Mouse (Mus musculus) adrenal gland, postnatal 25 days (tissue): Measurements from ENCODE around the gene Xcr1. TPM values are rescaled to one million over a fixed set of nuclear protein-coding genes. Genes with fewer than 3 reads are reported as not detected.

ENCODE experiments used
- DNase-seq: peaks from one replicate; pipeline ENCODE4 v3.0.0; 2021; ENCODE audit warnings: mixed read lengths
- total RNA-seq: library from RNA; stranded (reverse); gene quantifications from 2 replicates; pipeline ENCODE4 v1.2.3, GENCODE M21; 2021

Gene Xcr1
- total RNA-seq, 1 experiment from 2014 or later = 0.18 TPM

DNA sequence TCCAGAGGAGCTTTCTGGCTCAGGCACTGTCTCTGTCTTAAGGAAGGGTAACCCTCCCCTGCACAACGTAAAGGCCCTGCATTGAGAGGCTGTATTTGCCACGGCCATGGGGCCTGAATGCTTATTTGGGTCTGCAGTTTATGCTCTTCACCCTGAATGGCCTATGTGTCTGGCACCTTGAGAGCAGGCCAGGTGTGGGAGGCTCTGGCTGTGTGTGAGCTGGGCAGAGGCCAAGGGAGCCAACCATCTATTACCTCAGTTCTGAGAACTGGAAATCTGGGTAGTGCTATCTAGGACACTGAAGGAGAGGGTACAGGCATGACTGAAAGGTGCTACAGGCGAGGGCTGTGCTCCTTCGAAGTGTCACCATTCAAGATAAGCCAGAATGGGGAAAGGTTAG is 47.0 kb downstream of the Xcr1 start:
- DNase-seq = no peak

DNA sequence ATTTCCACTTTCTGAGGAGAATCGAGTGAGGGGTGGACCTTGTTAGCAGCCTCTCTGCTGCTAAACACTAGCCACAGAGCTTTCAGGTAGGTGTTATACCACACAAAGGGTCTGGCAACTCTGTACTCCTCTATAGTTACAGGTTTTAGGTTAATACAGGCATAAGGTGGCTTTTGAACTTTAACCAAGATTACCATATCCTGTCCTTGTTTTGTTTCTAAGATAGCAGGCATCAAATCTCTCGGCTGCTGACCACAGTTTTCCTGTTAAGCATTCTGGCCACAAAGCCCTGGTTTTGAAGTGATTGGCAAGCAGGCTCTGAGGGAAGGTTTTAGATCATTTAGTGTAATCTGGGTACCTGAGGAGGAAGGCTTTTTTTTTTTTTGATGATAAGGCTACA is 47.5 kb downstream of the Xcr1 start:
- DNase-seq = no peak

DNA sequence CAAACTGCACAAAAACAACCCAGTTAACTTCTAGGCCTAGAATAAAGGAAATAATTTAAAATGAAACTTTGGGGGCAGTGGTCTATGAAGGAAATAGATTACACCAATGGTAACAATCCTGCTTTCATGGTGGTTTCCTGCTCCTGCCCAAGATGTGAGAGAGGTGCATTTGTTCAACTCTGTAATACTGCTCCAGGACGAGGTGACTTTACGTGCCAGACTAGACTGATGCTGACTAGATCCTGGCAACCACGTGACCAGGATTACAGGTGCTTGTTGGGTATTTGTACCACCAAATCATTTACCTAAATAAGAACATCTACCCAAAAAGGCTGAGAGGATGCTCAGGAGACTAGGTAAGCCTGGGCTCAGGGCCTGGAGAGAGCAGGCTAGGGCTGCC is 50.0 kb downstream of the Xcr1 start:
- no peak for DNase-seq

DNA sequence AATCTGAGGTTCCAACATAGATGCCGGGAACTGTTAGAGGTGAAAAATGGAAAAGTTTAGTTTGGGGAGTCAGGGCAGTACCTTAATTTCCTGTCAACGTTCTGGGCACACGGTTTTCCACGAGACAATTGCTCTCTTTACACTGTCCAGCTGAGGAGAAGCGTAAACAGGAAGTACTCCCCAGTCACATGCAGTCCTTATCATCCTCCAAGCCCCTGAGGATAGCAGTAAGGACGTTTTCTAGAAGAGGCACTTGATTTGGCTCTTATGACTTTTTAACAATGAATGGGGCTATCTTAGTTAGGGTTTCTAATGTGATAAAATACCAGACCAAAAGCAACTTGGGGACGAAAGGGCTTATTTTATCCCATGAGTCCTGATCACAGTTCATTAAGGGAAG is 53.2 kb downstream of the Xcr1 start:
- DNase-seq = no peak

DNA sequence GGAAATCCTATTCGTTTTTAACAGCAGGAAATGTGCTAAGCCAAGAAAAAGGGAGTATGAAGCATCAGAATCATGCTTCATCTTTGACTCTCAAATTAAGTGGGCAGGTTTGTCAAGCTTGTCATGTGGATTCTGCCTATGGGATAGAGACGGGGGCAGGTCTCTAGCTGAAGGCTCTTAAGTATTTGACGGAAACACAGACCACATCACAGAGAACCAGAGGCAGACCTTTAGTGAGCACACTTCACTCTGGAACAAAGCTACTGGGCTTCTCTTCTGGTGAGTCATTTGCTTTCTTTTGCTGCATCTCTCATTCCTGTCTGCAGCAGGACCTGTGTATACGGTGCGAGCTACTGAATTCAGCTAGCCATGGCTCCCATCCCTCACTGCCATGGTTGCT is 55.6 kb downstream of the Xcr1 start, which contains the start of gene Cxcr6:
Gene Cxcr6, plus strand, starts transcription at position 209 of the 400 bp plus-strand sequence.
- no peak for DNase-seq

DNA sequence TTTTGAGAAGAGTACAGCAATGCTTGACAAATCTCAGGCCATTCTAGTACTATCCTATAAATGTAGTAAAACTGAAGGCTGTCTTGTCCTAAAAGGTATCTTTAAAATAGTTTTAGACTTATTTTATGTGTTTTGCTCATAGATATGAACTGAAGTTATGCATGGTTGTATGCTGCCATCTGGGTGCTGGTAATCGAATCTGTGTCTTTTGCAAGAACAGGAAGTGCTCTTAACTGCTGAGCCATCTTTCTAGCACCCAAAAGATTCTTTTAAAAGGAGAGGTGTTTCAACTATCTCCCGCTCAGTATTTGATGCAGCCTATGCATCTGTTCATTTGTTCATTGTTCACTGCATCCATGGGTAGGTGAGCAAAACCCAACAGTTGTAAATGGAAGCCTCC is 56.6 kb downstream of the Xcr1 start:
- DNase-seq = no peak

DNA sequence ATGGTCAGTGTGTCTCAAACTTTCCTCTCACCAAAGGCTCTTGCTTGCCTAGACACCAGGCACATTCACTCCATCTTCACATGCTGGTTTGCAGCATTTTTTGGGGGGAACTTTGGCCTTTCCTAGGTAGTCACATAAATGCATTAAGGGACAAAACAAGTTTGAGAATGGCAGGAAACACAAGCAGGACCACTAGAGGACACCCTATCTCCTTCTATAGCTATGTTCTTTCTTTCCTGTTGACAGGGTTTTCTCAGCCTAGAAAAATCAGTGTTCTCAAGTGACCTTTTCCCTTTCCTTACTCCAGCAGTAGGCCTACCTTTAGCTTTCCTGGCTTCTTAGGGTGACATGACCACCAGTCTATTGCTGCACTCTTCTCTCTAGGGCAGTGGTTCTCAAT is 58.9 kb downstream of the Xcr1 start:
- no peak for DNase-seq

DNA sequence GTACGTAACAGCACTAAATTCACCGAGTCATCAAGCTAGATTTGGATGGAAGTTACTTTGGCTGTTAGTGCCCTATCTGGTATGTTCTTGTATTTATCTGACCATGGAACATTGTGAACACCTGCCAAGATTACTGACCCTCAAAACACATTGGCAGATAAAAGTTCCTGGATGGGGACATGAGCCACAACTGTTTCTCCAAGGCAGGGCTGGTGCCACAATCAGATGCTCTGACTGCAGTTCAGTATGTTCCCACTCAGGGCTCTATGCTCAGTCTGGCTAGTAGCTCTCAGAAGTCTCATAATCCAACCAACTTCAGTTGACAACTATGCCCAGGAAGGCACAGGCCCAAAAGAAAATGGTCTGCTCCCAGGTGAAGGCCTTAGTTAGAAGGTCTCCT is 59.4 kb downstream of the Xcr1 start:
- DNase-seq = no peak

Other genes with a start within 250 kb of the Xcr1 start
- gene Slc6a20b, start 229.5 kb downstream of the Xcr1 start, total RNA-seq = not detected in 2 replicates
- gene Ccr9, start 183.6 kb downstream of the Xcr1 start, total RNA-seq = not detected in 2 replicates
- gene Slc6a20a, start 183.1 kb downstream of the Xcr1 start, total RNA-seq = not detected in 2 replicates
- 43.3 and 53.7 TPM in 2 replicates for gene Lztfl1, start 144.3 kb downstream of the Xcr1 start, total RNA-seq
- not detected in 2 replicates for gene Cxcr6, start 55.6 kb downstream of the Xcr1 start, total RNA-seq
- gene Fyco1, start 10.1 kb downstream of the Xcr1 start, total RNA-seq = 45.6 and 65.1 TPM in 2 replicates
- gene Ccr1, start 106.7 kb upstream of the Xcr1 start, total RNA-seq = 1.1 and 1.3 TPM in 2 replicates
- not detected in 2 replicates for gene Ccr1l1, start 116.4 kb upstream of the Xcr1 start, total RNA-seq
- not detected in 2 replicates for gene Ccr3, start 159.9 kb upstream of the Xcr1 start, total RNA-seq
- gene Ccr2, start 239.9 kb upstream of the Xcr1 start, total RNA-seq = 1.0 and 1.4 TPM in 2 replicates